Mouse (Mus musculus): ENCODE data around the gene Eif3f. TPM values are rescaled to one million over a fixed set of nuclear protein-coding genes. Genes with fewer than 3 reads are reported as not detected.

Eif3f gene
- polyA plus RNA-seq, 1 experiment from 2014 or later, result 57.5 TPM

DNA sequence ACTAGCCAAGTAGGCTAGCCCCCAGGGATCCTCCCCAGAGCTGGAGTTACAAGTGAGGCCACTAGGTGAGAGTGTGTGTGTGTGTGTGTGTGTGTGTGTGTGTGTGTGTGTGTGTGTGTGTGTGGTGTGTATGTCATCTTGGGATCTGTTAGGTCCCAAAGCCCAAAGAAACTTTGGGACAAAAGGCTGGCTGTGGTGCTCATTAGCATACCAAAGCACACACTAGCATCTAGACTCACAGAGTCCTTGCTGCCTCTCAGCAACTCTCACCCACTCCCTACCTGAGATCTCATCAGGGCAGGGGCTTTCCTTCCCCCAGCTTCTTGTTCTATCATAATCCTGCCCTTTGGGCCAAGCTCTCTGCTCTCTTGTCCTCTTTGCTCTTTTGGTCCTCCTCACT lies 14.4 kb downstream of the Eif3f start:
- Histone ChIP-seq H3K4me1 (replicated peaks; ENCODE audit: control insufficient read depth, insufficient read depth, low read length) (no peaks in the 10 kb centered on the region), H3K9me3 (ENCODE audit: control insufficient read depth) (no peaks in the 10 kb centered on the region), H3K4me3 (ENCODE audit: low read depth, low read length) (no peak overlapping the region), H3K9ac (ENCODE audit: low read depth, low read length) (no peak overlapping the region), H3K27ac (ENCODE audit: low read depth, low read length) (no peak overlapping the region), H3K4me2 (replicated peaks; ENCODE audit: low read depth) (no peak overlapping the region), H3K27me3 (replicated peaks; ENCODE audit: control insufficient read depth, insufficient read depth, low read length) (peaks cover 33% of the 10 kb centered on the region), H3K36me3 (ENCODE audit: control insufficient read depth, insufficient read depth) (no peaks in the 10 kb centered on the region)
- no peak for ATAC-seq
- no peak for TF ChIP-seq CTCF (IDR thresholded peaks at IDR 0.05; ENCODE audit: low read depth)

DNA sequence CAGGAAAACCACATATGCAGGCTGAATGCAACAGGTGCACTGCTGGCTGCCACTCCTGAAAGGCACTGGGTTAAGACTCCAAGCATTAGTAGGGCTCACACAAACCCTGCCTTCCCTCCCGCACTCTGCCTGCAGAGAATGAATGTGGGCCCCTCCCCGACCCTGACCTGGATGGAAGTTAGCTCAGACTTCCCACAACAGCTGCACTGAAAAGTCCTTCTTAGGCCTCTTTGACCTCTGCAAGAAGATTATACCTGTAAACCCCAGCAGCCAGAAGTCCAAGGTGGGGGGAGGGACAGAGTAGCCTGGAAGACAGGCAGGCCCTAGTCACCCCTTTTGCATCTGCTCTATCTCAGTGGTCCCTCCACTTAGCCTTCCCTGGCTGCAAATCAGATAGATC lies 15.1 kb downstream of the Eif3f start:
- Histone ChIP-seq H3K36me3 (ENCODE audit: control insufficient read depth, insufficient read depth) (no peaks in the 10 kb centered on the region), H3K4me2 (replicated peaks; ENCODE audit: low read depth) (no peak overlapping the region), H3K27me3 (replicated peaks; ENCODE audit: control insufficient read depth, insufficient read depth, low read length) (peaks cover 33% of the 10 kb centered on the region), H3K27ac (ENCODE audit: low read depth, low read length) (no peak overlapping the region), H3K9ac (ENCODE audit: low read depth, low read length) (no peak overlapping the region), H3K9me3 (ENCODE audit: control insufficient read depth) (no peaks in the 10 kb centered on the region), H3K4me1 (replicated peaks; ENCODE audit: control insufficient read depth, insufficient read depth, low read length) (no peaks in the 10 kb centered on the region), H3K4me3 (ENCODE audit: low read depth, low read length) (no peak overlapping the region)
- 39% methylated on average over 2 of the region's 2 CpGs for WGBS
- no peak for ATAC-seq
- TF ChIP-seq CTCF (IDR thresholded peaks at IDR 0.05; ENCODE audit: low read depth), result no peak

DNA sequence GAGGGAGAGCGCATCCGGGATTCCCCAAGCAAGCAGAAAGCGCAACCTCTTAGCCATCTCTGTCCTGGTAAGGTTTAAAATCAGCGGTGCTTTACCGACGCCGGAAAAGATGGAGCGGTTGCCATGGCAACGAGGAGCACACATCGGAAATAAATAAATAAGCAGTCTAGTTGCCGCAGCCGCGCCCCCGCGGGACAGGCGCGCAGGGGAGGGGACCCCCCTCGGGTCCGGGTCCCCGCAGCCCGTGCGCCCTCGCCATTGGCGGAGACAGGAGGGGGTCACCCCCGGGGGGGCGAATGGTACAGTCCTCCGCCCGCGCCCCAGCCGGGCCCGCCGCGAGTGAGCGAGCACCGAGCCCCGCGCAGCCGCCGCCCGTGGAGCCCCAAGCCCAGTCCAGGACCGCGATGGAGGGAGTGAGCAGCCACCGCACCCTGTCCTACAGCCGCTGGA lies 16.1 kb downstream of the Eif3f start, which contains the start of gene Tub:
Gene Tub, plus strand, starts transcription at position 27 of the 450 bp plus-strand sequence.
- Histone ChIP-seq H3K27me3 (replicated peaks; ENCODE audit: control insufficient read depth, insufficient read depth, low read length) (peaks cover 33% of the 10 kb centered on the region), H3K9ac (ENCODE audit: low read depth, low read length) (no peak within 1 kb of the TSS), H3K4me1 (replicated peaks; ENCODE audit: control insufficient read depth, insufficient read depth, low read length) (no peaks in the 10 kb centered on the region), H3K27ac (ENCODE audit: low read depth, low read length) (no peak within 1 kb of the TSS), H3K4me2 (replicated peaks; ENCODE audit: low read depth) (peak within 1 kb of the TSS; percentile 63), H3K9me3 (ENCODE audit: control insufficient read depth) (no peaks in the 10 kb centered on the region), H3K4me3 (ENCODE audit: low read depth, low read length) (peak within 1 kb of the TSS; percentile 38), H3K36me3 (ENCODE audit: control insufficient read depth, insufficient read depth) (no peaks in the 10 kb centered on the region)
- no peak for ATAC-seq
- no peak for TF ChIP-seq CTCF (IDR thresholded peaks at IDR 0.05; ENCODE audit: low read depth)
- 1% methylated on average over 43 of the region's 44 CpGs for WGBS

DNA sequence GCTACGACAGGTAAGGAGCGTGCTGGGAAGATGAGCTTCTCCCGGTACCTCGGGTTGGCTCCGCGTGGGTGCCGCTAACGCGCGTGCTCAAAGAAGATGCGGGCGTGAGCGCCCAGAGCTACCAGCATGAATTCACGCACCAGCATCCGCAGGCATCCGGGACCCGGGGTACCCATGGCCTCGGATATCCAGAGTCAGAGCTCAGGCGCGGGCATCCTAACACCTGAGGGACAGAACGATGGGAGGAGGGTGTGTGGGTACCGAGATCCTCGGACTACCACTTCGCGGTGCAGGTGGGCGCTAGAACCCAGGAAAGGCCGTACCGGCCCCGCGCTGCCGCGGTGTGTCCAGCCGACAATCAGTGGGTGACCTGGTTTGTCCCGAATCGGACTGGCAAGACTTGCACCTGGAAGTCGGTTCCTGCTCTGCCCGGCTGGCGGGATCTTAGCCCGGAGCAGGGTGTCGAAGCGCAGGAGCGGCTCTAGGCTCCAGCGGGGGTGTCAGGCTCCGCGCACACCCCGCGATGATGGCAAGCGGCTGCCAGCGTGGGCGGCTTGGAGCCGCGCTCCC lies 16.6 kb downstream of the Eif3f start:
- 0 out of 2 replicates have a peak, but pooled peaks have one; percentile 31 for ATAC-seq
- WGBS, result under 1% methylated on average over 52 of the region's 52 CpGs

GRCm38 (mm10) chr7:108952801-108953200 lies 18.6 kb downstream of the Eif3f start:
- no peak for TF ChIP-seq CTCF (IDR thresholded peaks at IDR 0.05; ENCODE audit: low read depth)
- Histone ChIP-seq H3K36me3 (ENCODE audit: control insufficient read depth, insufficient read depth) (no peaks in the 10 kb centered on the region), H3K9ac (ENCODE audit: low read depth, low read length) (no peak overlapping the region), H3K27ac (ENCODE audit: low read depth, low read length) (no peak overlapping the region), H3K9me3 (ENCODE audit: control insufficient read depth) (no peaks in the 10 kb centered on the region), H3K4me1 (replicated peaks; ENCODE audit: control insufficient read depth, insufficient read depth, low read length) (no peaks in the 10 kb centered on the region), H3K27me3 (replicated peaks; ENCODE audit: control insufficient read depth, insufficient read depth, low read length) (peaks cover 33% of the 10 kb centered on the region), H3K4me3 (ENCODE audit: low read depth, low read length) (no peak overlapping the region), H3K4me2 (replicated peaks; ENCODE audit: low read depth) (no peak overlapping the region)
- 76% methylated on average over 6 of the region's 6 CpGs for WGBS
- no peak for ATAC-seq

More for the DNA sequence above, 16.6 kb downstream of the Eif3f start:
- Histone ChIP-seq H3K4me3 (ENCODE audit: low read depth, low read length) (peak overlapping the region; percentile 38), H3K9ac (ENCODE audit: low read depth, low read length) (no peak overlapping the region), H3K4me2 (replicated peaks; ENCODE audit: low read depth) (peak overlapping the region; percentile 63), H3K36me3 (ENCODE audit: control insufficient read depth, insufficient read depth) (no peaks in the 10 kb centered on the region), H3K27me3 (replicated peaks; ENCODE audit: control insufficient read depth, insufficient read depth, low read length) (peaks cover 33% of the 10 kb centered on the region), H3K4me1 (replicated peaks; ENCODE audit: control insufficient read depth, insufficient read depth, low read length) (no peaks in the 10 kb centered on the region), H3K27ac (ENCODE audit: low read depth, low read length) (no peak overlapping the region), H3K9me3 (ENCODE audit: control insufficient read depth) (no peaks in the 10 kb centered on the region)
- no peak for TF ChIP-seq CTCF (IDR thresholded peaks at IDR 0.05; ENCODE audit: low read depth)

GRCm38 (mm10) chr7:108954185-108954584 lies 20.0 kb downstream of the Eif3f start:
- WGBS, result 54% methylated on average over 4 of the region's 4 CpGs
- no peaks in the 10 kb centered on the region for H3K36me3 ChIP-seq (ENCODE audit: control insufficient read depth, insufficient read depth)
- H3K27me3 ChIP-seq (replicated peaks; ENCODE audit: control insufficient read depth, insufficient read depth, low read length), result peaks cover 32% of the 10 kb centered on the region
- TF ChIP-seq CTCF (IDR thresholded peaks at IDR 0.05; ENCODE audit: low read depth), result peak; percentile 63
- H3K27ac ChIP-seq (ENCODE audit: low read depth, low read length), result no peak overlapping the region
- H3K9ac ChIP-seq (ENCODE audit: low read depth, low read length), result no peak overlapping the region
- ATAC-seq, result no peak
- H3K4me3 ChIP-seq (ENCODE audit: low read depth, low read length), result no peak overlapping the region
- H3K4me2 ChIP-seq (replicated peaks; ENCODE audit: low read depth), result no peak overlapping the region
- H3K4me1 ChIP-seq (replicated peaks; ENCODE audit: control insufficient read depth, insufficient read depth, low read length), result no peaks in the 10 kb centered on the region
- H3K9me3 ChIP-seq (ENCODE audit: control insufficient read depth), result no peaks in the 10 kb centered on the region

Data from intestine, postnatal 0 days (tissue).